Mouse (Mus musculus): Measurements from ENCODE around the gene Zfp12. TPM values are rescaled to one million over a fixed set of nuclear protein-coding genes. Genes with fewer than 3 reads are reported as not detected.
"Not testable (repeated sequence)": the region's sequence is repeated elsewhere in the genome, so short reads cannot be mapped to it uniquely, and the experiment has no call there.

The Zfp12 gene
- total RNA-seq (2014; rRNA removed) (31.1 and 36.1 TPM in 2 replicates), polyA plus RNA-seq (2015; fragmentation: Nextera tagmentation; extraction: Ambion mirVana) (10.7 and 11.8 TPM in 2 replicates)

DNA sequence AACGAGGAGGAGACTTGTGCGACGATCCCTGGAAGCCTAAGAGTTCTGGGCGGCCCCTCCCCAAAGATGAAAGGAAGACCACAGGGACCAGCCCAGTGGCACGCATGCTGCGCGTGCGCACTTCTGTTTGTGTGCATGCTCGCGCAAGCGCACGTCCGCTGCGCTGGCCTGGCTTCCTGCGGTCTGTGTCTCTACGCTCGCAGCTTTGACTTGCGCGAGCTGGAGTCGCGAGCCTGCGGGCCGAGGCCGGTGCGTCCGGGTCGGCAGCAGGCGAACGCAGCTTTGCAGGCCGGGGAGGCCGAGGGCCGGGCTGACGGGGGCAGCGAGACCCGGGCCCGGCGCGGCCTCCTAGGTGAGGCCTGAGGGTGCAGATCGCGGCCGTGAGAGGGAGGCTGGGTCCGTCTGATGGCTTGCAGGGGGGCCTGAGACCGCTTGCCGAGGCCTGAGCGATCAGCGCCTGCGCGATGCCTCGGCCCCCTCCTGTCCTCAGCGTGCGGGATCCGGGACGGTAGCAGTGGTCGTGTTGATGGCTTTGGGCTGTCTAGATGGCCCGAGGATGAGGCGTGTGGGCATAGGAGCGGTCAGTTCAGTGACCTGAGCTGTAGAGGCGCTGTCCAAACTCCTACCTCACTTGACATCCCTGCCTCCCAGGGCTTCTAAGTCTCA is at the start of gene Zfp12:
Gene Zfp12, plus strand, starts transcription at position 136 of the 666 bp plus-strand sequence.
- no peaks in the 10 kb centered on the region for H3K9me3 ChIP-seq (ENCODE audit: low read length)
- peak within 1 kb of the TSS; percentile 97 for H3K27ac ChIP-seq (ENCODE audit: low read depth, low read length)
- under 1% methylated on average over 58 of the region's 58 CpGs for WGBS
- TF ChIP-seq CTCF (IDR thresholded peaks at IDR 0.05): peak; percentile 47
- ATAC-seq (ENCODE audit: low FRiP score): peak; percentile 96
- peaks cover 19% of the 10 kb centered on the region; the same call in 1 of the 2 replicates for H3K36me3 ChIP-seq (ENCODE audit: insufficient read depth, low read length)
- H3K27me3 ChIP-seq (ENCODE audit: insufficient read depth, low read length): no peaks in the 10 kb centered on the region
- H3K4me1 ChIP-seq (ENCODE audit: insufficient read depth, low read length): peaks cover 11% of the 10 kb centered on the region
- H3K4me3 ChIP-seq (ENCODE audit: low read depth, low read length): peak within 1 kb of the TSS; percentile 95
- H3K4me2 ChIP-seq (ENCODE audit: low read depth, low read length, poor library complexity, severe bottlenecking): peak within 1 kb of the TSS; percentile 82
- peak within 1 kb of the TSS; percentile 98 for H3K9ac ChIP-seq (replicated peaks; ENCODE audit: low read length, poor library complexity, severe bottlenecking)
- peak; percentile 99 for DNase-seq (ENCODE audit: low spot score)

DNA sequence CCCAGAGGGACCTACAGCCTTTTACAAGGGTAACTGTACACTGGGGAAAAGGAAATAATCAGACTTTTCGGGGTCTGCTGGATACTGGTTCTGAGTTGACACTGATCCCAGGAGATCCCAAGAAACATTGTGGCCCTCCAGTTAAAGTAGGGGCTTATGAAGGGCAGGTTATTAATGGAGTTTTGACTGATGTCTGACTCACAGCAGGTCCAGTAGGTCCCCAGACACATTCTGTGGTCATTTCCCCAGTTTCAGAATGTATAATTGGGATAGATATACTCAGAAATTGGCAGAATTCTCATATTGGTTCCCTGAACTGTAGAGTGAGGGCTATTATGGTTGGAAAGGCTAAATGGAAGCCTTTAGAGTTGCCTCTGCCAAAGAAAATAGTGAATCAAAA is 46.9 kb upstream of the Zfp12 start:
- ATAC-seq (ENCODE audit: low FRiP score); H3K27ac ChIP-seq (ENCODE audit: low read depth, low read length); H3K27me3 ChIP-seq (ENCODE audit: insufficient read depth, low read length); H3K9me3 ChIP-seq (ENCODE audit: low read length); H3K4me2 ChIP-seq (ENCODE audit: low read depth, low read length, poor library complexity, severe bottlenecking); H3K9ac ChIP-seq (replicated peaks; ENCODE audit: low read length, poor library complexity, severe bottlenecking); DNase-seq (ENCODE audit: low spot score); H3K4me1 ChIP-seq (ENCODE audit: insufficient read depth, low read length); H3K36me3 ChIP-seq (ENCODE audit: insufficient read depth, low read length); H3K4me3 ChIP-seq (ENCODE audit: low read depth, low read length): not testable (repeated sequence)
- no CpG with 5 or more reads among the region's 1 CpGs for WGBS

DNA sequence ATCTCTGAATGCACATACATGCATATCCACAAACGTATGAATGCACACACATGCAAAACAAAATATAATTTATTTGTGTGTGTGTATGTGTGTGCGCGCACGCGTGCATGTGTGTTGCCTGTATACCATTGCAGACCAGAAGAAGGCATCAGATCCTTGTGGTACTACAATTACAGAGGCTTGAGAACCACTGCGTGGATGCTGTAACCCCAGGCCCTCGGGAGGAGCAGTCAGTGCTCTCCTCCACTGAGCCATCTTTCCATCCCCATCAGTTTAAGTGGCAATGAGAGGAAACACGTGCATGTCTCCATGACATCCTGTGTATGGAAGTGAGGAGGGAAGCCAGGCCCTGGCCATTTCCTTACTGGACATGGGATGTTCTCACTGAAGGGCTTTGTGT is 42.2 kb upstream of the Zfp12 start:
- no peak for ATAC-seq (ENCODE audit: low FRiP score)
- TF ChIP-seq CTCF (IDR thresholded peaks at IDR 0.05): no peak
- Histone ChIP-seq H3K9me3 (ENCODE audit: low read length) (no peaks in the 10 kb centered on the region), H3K36me3 (ENCODE audit: insufficient read depth, low read length) (no peaks in the 10 kb centered on the region), H3K27ac (ENCODE audit: low read depth, low read length) (no peak overlapping the region), H3K4me3 (ENCODE audit: low read depth, low read length) (no peak overlapping the region), H3K4me2 (ENCODE audit: low read depth, low read length, poor library complexity, severe bottlenecking) (no peak overlapping the region), H3K9ac (replicated peaks; ENCODE audit: low read length, poor library complexity, severe bottlenecking) (no peak overlapping the region), H3K27me3 (ENCODE audit: insufficient read depth, low read length) (no peaks in the 10 kb centered on the region), H3K4me1 (ENCODE audit: insufficient read depth, low read length) (no peaks in the 10 kb centered on the region)
- DNase-seq (ENCODE audit: low spot score): no peak
- 91% methylated on average over 8 of the region's 8 CpGs for WGBS

DNA sequence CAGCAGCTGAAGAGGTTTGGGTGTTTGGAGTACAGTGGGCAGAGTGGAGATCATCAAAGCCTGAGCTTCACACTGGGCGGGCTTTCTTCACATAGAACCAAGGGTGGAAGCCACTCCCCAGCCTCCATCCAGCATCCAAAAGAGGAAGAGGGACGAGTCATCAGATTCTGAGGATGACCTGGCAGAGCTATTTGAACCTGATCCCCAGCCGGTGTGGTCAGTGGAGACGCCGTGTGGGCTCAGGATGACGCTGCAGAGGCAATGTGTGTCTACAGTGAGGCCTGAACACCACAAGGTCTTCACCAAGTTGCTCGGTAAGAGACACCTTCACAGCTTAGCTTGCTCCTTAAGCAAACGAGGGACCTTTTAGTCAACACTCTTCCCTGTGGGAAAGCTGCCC is 40.2 kb upstream of the Zfp12 start:
- H3K9me3 ChIP-seq (ENCODE audit: low read length); ATAC-seq (ENCODE audit: low FRiP score); H3K36me3 ChIP-seq (ENCODE audit: insufficient read depth, low read length); H3K4me3 ChIP-seq (ENCODE audit: low read depth, low read length); H3K4me1 ChIP-seq (ENCODE audit: insufficient read depth, low read length); H3K27me3 ChIP-seq (ENCODE audit: insufficient read depth, low read length); H3K27ac ChIP-seq (ENCODE audit: low read depth, low read length); H3K9ac ChIP-seq (replicated peaks; ENCODE audit: low read length, poor library complexity, severe bottlenecking); H3K4me2 ChIP-seq (ENCODE audit: low read depth, low read length, poor library complexity, severe bottlenecking); DNase-seq (ENCODE audit: low spot score): not testable (repeated sequence)
- 72% methylated on average over 8 of the region's 8 CpGs for WGBS

DNA sequence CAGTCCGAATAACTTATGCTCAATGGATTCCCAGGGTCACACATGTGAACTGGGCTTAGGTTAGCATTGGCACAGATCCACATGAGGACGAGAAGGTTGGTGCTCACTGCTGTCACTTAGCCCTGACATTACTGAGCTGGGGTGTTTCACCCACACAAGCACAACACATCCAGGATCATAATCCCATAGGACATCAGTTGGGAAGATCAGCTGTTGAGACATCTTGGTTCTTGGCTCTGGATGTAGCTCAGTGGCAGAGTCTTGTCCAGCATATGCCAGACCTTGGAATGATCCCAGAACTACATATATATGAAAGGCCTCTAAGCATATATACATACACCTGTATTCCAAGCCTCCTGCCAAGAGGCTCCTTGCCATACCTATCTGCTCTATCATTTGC is 39.8 kb upstream of the Zfp12 start:
- Histone ChIP-seq H3K9me3 (ENCODE audit: low read length) (no peaks in the 10 kb centered on the region), H3K4me2 (ENCODE audit: low read depth, low read length, poor library complexity, severe bottlenecking) (no peak overlapping the region), H3K4me3 (ENCODE audit: low read depth, low read length) (no peak overlapping the region), H3K36me3 (ENCODE audit: insufficient read depth, low read length) (no peaks in the 10 kb centered on the region), H3K4me1 (ENCODE audit: insufficient read depth, low read length) (no peaks in the 10 kb centered on the region), H3K9ac (replicated peaks; ENCODE audit: low read length, poor library complexity, severe bottlenecking) (no peak overlapping the region), H3K27ac (ENCODE audit: low read depth, low read length) (no peak overlapping the region), H3K27me3 (ENCODE audit: insufficient read depth, low read length) (no peaks in the 10 kb centered on the region)
- no peak for DNase-seq (ENCODE audit: low spot score)
- 64% methylated on average over 2 of the region's 2 CpGs for WGBS
- no peak for ATAC-seq (ENCODE audit: low FRiP score)
- TF ChIP-seq CTCF (IDR thresholded peaks at IDR 0.05): no peak

DNA sequence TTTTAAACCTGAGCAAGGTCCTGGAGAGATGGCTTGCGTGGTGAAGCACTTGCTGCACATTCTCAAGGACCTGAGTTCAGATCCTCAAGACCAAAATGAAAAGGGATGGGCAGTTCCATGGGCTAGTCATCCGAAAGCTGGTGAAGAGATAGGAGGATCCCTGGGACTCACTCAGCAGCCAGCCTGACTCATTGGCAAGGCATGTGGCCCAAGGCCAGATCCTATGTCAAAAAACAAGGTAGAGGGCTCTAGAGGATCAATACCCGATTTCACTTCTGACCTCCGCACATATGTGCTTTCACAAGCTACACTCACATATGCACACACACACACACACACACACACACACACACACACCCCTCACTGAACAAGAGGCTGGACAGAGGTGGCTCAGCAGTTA is 38.5 kb upstream of the Zfp12 start:
- H3K27ac ChIP-seq (ENCODE audit: low read depth, low read length): no peak overlapping the region
- TF ChIP-seq CTCF (IDR thresholded peaks at IDR 0.05): no peak
- DNase-seq (ENCODE audit: low spot score) (no peak), ATAC-seq (ENCODE audit: low FRiP score) (no peak)
- H3K4me2 ChIP-seq (ENCODE audit: low read depth, low read length, poor library complexity, severe bottlenecking): no peak overlapping the region
- H3K36me3 ChIP-seq (ENCODE audit: insufficient read depth, low read length): no peaks in the 10 kb centered on the region
- no peaks in the 10 kb centered on the region for H3K4me1 ChIP-seq (ENCODE audit: insufficient read depth, low read length)
- no peaks in the 10 kb centered on the region for H3K9me3 ChIP-seq (ENCODE audit: low read length)
- no peak overlapping the region for H3K9ac ChIP-seq (replicated peaks; ENCODE audit: low read length, poor library complexity, severe bottlenecking)
- H3K4me3 ChIP-seq (ENCODE audit: low read depth, low read length): no peak overlapping the region
- 89% methylated on average over 4 of the region's 4 CpGs for WGBS
- no peaks in the 10 kb centered on the region for H3K27me3 ChIP-seq (ENCODE audit: insufficient read depth, low read length)
